Mouse (Mus musculus): ENCODE data around the gene Car12.

- TF ChIP-seq CTCF (IDR thresholded peaks at IDR 0.05; ENCODE audit: low read depth) (no peak), EP300 (IDR thresholded peaks at IDR 0.05; ENCODE audit: low read depth) (no peak)
Observed at GRCm38 (mm10) chr9:66748390-66748789, 34.9 kb downstream of the Car12 start.
